Mouse (Mus musculus) forebrain, embryonic 14.5 days (tissue): ENCODE data around the gene Slc52a3. TPM values are rescaled to one million over a fixed set of nuclear protein-coding genes. Genes with fewer than 3 reads are reported as not detected.

Source experiments
- ATAC-seq: fragments of 200-750 bp; cut with Nextera tagmentation; 2 replicates; pipeline ENCODE4 v1.8.0; 2017; ENCODE audit warnings: mild to moderate bottlenecking, moderate library complexity
- DNase-seq: peaks from one replicate; pipeline ENCODE4 v3.0.0-alpha.2; 2015; ENCODE audit warnings: low spot score
- H3K27ac ChIP-seq: fragments of 300-500 bp; sonication (generic); 2 replicates; pipeline ENCODE4 v1.5.1; 2014; ENCODE audit warnings: low read depth, mild to moderate bottlenecking, control low read depth, low read length, moderate library complexity
- H3K27me3 ChIP-seq: fragments of 300-500 bp; sonication (generic); replicated peaks from 2 replicates; pipeline ENCODE4 v1.6.1; 2014; ENCODE audit warnings: low read length, control low read depth, mixed read lengths; ENCODE audit not compliant: control insufficient read depth, insufficient read depth
- H3K36me3 ChIP-seq: fragments of 300-500 bp; sonication (generic); 2 replicates; pipeline ENCODE4 v1.6.1; 2014; ENCODE audit warnings: low read length, control low read depth; ENCODE audit not compliant: control insufficient read depth, insufficient read depth
- H3K4me1 ChIP-seq: fragments of 300-500 bp; sonication (generic); 2 replicates; pipeline ENCODE4 v1.6.1; 2014; ENCODE audit warnings: antibody characterized with exemption, low read length, control low read depth; ENCODE audit not compliant: control insufficient read depth, insufficient read depth
- H3K4me2 ChIP-seq: fragments of 300-500 bp; sonication (generic); 2 replicates; pipeline ENCODE4 v1.6.1; 2014; ENCODE audit warnings: mild to moderate bottlenecking, control low read depth, low read length
- H3K4me3 ChIP-seq: fragments of 300-500 bp; sonication (generic); 2 replicates; pipeline ENCODE4 v1.5.1; 2014; ENCODE audit warnings: low read depth, low read length, control low read depth
- H3K9ac ChIP-seq: fragments of 300-500 bp; sonication (generic); 2 replicates; pipeline ENCODE4 v1.6.1; 2014; ENCODE audit warnings: mild to moderate bottlenecking, low read length, control low read depth, moderate library complexity
- H3K9me3 ChIP-seq: fragments of 300-500 bp; sonication (generic); replicated peaks from 2 replicates; pipeline ENCODE4 v1.6.1; 2016; ENCODE audit warnings: low read length, control low read depth, mixed read lengths; ENCODE audit not compliant: control insufficient read depth
- WGBS: fragments of 180-500 bp; shearing (Covaris S2); extraction: QIAGEN DNeasy Blood & Tissue Kit; methylation state at CpG from one replicate; pipeline ENCODE4 v1.1.7; 2014; 5-methylcytosine and 5-hydroxymethylcytosine counted together
- polyA plus RNA-seq: library from polyadenylated mRNA; unstranded; fragments of >200 nt; fragmentation: Nextera tagmentation; extraction: Ambion mirVana; gene quantifications from 2 replicates; pipeline ENCODE4 v1.2.1, GENCODE M21; 2014

The Slc52a3 gene
- polyA plus RNA-seq: 0.72 and 1.1 TPM in 2 replicates

- Histone ChIP-seq H3K4me2 (no peak within 1 kb of the TSS), H3K36me3 (no peaks in the 10 kb centered on the region), H3K27me3 (peaks cover 23% of the 10 kb centered on the region), H3K27ac (no peak within 1 kb of the TSS), H3K4me3 (no peak within 1 kb of the TSS), H3K4me1 (peaks cover 2% of the 10 kb centered on the region; the same call in 1 of the 2 replicates), H3K9ac (no peak within 1 kb of the TSS), H3K9me3 (no peaks in the 10 kb centered on the region)
- DNase-seq: peak; percentile 78
- ATAC-seq: peak; percentile 45
- WGBS: 9% methylated on average over 35 of the region's 35 CpGs
These were observed at the start of gene Slc52a3 for GRCm38 (mm10) chr2:151996229-151997189. Gene Slc52a3, plus strand, starts transcription at chr2:151996511.

GRCm38 (mm10) chr2:151947617-151948016 lies 48.7 kb upstream of the Slc52a3 start:
- H3K27me3 ChIP-seq: no peaks in the 10 kb centered on the region
- H3K9ac ChIP-seq: no peak overlapping the region
- WGBS: 89% methylated on average over 2 of the region's 2 CpGs
- H3K4me1 ChIP-seq: no peaks in the 10 kb centered on the region
- no peaks in the 10 kb centered on the region for H3K36me3 ChIP-seq
- no peaks in the 10 kb centered on the region for H3K9me3 ChIP-seq
- no peak overlapping the region for H3K27ac ChIP-seq
- no peak for ATAC-seq
- DNase-seq: no peak
- H3K4me2 ChIP-seq: no peak overlapping the region
- H3K4me3 ChIP-seq: no peak overlapping the region

- Histone ChIP-seq H3K36me3 (no peaks in the 10 kb centered on the region), H3K4me2 (no peak overlapping the region), H3K4me1 (no peaks in the 10 kb centered on the region), H3K9ac (no peak overlapping the region), H3K27me3 (no peaks in the 10 kb centered on the region), H3K27ac (no peak overlapping the region), H3K4me3 (no peak overlapping the region), H3K9me3 (no peaks in the 10 kb centered on the region)
- DNase-seq: no peak
- no peak for ATAC-seq
- 87% methylated on average over 7 of the region's 7 CpGs for WGBS
These were observed 48.0 kb upstream of the Slc52a3 start for GRCm38 (mm10) chr2:151948311-151948710.

GRCm38 (mm10) chr2:151949082-151949774 lies 47.1 kb upstream of the Slc52a3 start:
- no peak overlapping the region for H3K9ac ChIP-seq
- H3K27me3 ChIP-seq: no peaks in the 10 kb centered on the region
- peak; percentile 51 for DNase-seq
- H3K27ac ChIP-seq: no peak overlapping the region
- H3K4me3 ChIP-seq: no peak overlapping the region
- H3K36me3 ChIP-seq: no peaks in the 10 kb centered on the region
- WGBS: 63% methylated on average over 2 of the region's 2 CpGs
- no peaks in the 10 kb centered on the region for H3K4me1 ChIP-seq
- no peak overlapping the region for H3K4me2 ChIP-seq
- H3K9me3 ChIP-seq: no peaks in the 10 kb centered on the region
- ATAC-seq: peak; percentile 44; the same call in 1 of the 2 replicates

GRCm38 (mm10) chr2:151953665-151954064 lies 42.6 kb upstream of the Slc52a3 start:
- H3K9ac ChIP-seq: no peak overlapping the region
- peaks cover 4% of the 10 kb centered on the region; the same call in 1 of the 2 replicates for H3K4me1 ChIP-seq
- DNase-seq (no peak), ATAC-seq (no peak)
- 88% methylated on average over 8 of the region's 8 CpGs for WGBS
- H3K36me3 ChIP-seq: no peaks in the 10 kb centered on the region
- H3K4me3 ChIP-seq: no peak overlapping the region
- no peak overlapping the region for H3K4me2 ChIP-seq
- H3K27me3 ChIP-seq: no peaks in the 10 kb centered on the region
- no peaks in the 10 kb centered on the region for H3K9me3 ChIP-seq
- H3K27ac ChIP-seq: no peak overlapping the region

GRCm38 (mm10) chr2:151956500-151957137 lies 39.7 kb upstream of the Slc52a3 start:
- H3K9ac ChIP-seq: no peak overlapping the region
- 63% methylated on average over 4 of the region's 4 CpGs for WGBS
- H3K9me3 ChIP-seq: no peaks in the 10 kb centered on the region
- no peak overlapping the region for H3K27ac ChIP-seq
- H3K4me1 ChIP-seq: peaks cover 5% of the 10 kb centered on the region
- no peak overlapping the region for H3K4me3 ChIP-seq
- no peak for DNase-seq
- peak; percentile 28; the same call in 1 of the 2 replicates for ATAC-seq
- no peak overlapping the region for H3K4me2 ChIP-seq
- H3K27me3 ChIP-seq: no peaks in the 10 kb centered on the region
- H3K36me3 ChIP-seq: no peaks in the 10 kb centered on the region

GRCm38 (mm10) chr2:151959274-151959673 lies 37.0 kb upstream of the Slc52a3 start:
- Histone ChIP-seq H3K9ac (no peak overlapping the region), H3K4me1 (peaks cover 19% of the 10 kb centered on the region), H3K9me3 (no peaks in the 10 kb centered on the region), H3K27ac (no peak overlapping the region), H3K4me2 (no peak overlapping the region), H3K4me3 (no peak overlapping the region), H3K36me3 (no peaks in the 10 kb centered on the region), H3K27me3 (no peaks in the 10 kb centered on the region)
- no peak for DNase-seq
- 54% methylated on average over 5 of the region's 5 CpGs for WGBS
- no peak for ATAC-seq

- Histone ChIP-seq H3K27me3 (no peaks in the 10 kb centered on the region), H3K4me2 (no peak overlapping the region), H3K36me3 (no peaks in the 10 kb centered on the region), H3K9ac (no peak overlapping the region), H3K4me3 (no peak overlapping the region), H3K27ac (no peak overlapping the region), H3K9me3 (no peaks in the 10 kb centered on the region), H3K4me1 (peaks cover 20% of the 10 kb centered on the region)
- no peak for DNase-seq
- WGBS: 41% methylated on average over 9 of the region's 9 CpGs
- no peak for ATAC-seq
These were observed 34.8 kb upstream of the Slc52a3 start for GRCm38 (mm10) chr2:151961284-151962196.
